Mouse (Mus musculus) R1 (cell line): ENCODE data around the gene Braf.
"Not testable (repeated sequence)": the region's sequence is repeated elsewhere in the genome, so short reads cannot be mapped to it uniquely, and the experiment has no call there.

Experiments
- DNase-seq: peaks from one replicate; pipeline ENCODE4 v3.0.0-alpha.2; 2018; ENCODE audit warnings: low read depth, low spot score

The Braf gene

DNA sequence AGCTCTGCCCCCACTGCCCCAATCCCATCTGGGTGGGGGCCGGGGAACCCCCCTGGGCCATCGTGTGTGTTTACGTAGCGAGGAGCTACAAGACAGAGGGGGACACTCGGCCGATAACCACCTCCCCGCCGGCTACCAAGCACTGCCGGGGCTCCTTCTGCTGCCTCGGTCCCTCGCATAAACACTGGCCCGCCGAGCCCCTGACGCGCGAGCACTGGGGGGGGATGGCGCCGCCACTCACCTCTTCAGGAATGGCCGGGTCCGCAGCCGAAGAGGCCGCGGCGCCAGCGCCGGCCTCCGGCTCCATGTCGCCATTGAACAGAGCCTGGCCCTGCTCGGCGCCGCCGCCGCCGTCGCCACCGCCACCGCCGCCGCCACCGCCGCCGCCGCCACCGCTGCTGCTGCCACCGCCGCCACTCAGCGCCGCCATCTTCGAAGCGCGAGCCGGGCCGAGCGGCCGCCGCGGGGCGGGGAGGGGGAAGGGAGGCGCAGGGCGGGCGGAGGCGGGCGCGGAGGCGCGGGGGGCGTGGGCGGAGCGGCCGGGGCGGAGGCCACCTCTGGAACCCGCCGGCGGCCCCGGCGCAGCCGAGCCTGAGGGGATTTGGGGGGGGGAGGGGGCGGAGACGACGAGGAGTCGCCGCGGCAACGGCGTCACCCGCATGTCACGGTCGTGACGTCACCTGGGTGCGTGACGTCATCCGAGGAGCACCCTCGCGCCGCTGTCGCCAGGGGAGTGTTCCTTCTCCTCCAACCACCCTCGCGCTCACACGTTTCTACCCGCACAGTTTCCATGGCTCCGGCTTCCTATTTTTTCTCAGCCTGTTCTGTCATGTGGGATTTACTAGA, at the start of gene Braf:
Gene Braf (minus strand): TSS at position 598 of the 846 bp plus-strand sequence.
- DNase-seq, result peak; percentile 94

DNA sequence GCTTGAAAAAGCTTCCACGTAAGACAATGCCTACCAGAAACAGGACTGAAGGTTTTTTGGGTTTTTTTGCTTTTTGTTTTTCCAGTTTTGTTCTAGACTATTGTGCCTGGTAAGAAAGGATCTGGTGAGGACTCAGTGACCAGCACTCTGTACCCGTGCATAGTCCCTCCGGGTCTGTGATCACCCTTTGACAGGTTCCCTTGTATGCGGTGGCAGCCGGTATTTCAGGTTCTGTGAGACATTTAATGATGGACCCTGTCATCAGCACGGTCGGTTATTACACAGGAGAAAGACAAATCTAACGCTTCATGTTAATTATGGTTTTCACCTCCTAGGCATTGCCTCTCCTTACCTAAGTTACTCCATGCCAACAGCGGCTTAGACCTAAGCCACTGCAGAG, 49.8 kb upstream of the Braf start:
- DNase-seq, result no peak

DNA sequence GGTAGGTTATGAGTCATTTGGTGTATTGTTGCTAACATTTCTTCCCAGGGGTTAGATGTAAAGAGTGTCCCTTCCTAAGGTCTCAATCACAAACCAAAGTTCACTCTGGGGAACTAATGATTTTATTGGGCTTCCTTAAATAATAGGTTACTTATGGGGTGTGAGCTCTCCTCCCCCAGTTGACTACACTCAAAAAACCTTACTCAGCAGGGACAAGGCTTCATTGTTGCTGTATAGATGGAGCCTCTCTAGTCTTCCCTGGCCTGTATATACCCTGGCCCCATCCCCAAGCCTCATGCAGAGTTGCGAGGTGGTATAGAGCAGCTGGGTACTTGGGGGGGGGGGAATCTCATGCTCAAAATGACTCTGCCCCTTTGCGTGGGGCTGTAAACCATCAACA, 32.0 kb upstream of the Braf start:
- DNase-seq, result no peak

GRCm38 (mm10) chr6:39749881-39750280, 24.6 kb upstream of the Braf start:
- peak; percentile 44 for DNase-seq

DNA sequence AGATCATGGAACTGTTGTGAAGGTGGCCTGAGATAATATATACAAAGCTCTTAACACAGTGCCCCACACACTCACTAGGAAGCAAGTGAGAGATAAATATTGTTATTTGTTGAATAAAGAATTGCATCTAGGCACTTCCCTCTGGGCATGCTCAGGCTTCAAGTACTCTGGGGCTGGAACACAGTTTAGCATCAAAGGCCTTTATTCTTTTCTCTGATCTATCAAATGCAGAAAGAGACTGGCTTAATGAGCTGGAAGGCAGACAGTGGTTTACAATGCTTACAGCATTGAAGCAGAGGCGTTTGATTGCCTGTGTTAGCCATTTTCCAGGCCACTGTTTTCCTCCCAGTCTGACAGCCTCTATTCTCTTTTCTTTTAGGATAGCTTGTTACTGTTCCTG, 21.8 kb upstream of the Braf start:
- DNase-seq, result no peak

- no peak for DNase-seq
Observed at GRCm38 (mm10) chr6:39745456-39745855, 20.2 kb upstream of the Braf start.

DNA sequence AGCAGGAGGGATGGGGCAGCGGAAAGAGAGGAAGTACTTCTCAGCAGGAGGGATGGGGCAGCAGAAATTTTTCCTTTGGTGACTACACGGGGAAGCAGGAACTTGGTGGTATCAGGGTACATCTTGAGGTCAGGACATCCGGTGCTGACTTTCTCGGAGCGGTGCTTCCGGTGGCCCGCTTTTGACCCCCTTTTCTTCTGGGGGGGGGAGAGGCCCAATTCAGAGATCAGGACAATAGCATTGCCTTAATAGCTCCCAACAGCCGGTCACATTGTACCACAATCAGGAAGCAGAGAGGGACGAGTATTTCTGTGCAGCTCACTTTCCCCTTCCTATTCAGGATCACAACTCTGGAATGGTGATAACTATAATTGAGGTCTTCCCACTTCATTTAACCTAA, 14.4 kb upstream of the Braf start:
- peak; percentile 94 for DNase-seq

GRCm38 (mm10) chr6:39728095-39728494, 2.8 kb upstream of the Braf start:
- DNase-seq, result peak; percentile 53

DNA sequence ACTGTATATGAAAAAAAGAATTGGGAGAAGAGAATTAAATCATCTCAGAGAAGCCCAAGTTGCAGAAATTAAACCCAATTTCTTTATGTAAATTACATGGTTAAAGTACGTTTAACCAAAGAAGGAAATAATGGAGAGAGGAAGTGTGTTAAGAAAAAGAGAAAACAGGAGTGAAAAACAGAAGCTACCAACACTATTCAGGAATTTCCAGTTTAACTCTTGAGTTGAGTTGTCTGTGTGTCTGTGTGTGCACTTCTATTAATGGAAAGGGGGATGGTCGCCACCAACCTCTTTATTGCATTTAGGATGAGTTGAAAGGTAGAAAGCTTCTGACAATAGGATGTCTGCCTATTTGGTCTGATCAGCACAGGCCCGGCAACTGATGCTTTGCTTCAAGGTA, 886 bp upstream of the Braf start:
- no peak for DNase-seq

- DNase-seq, result no peak
Observed at GRCm38 (mm10) chr6:39724542-39724865, 759 bp downstream of the Braf start.

DNA sequence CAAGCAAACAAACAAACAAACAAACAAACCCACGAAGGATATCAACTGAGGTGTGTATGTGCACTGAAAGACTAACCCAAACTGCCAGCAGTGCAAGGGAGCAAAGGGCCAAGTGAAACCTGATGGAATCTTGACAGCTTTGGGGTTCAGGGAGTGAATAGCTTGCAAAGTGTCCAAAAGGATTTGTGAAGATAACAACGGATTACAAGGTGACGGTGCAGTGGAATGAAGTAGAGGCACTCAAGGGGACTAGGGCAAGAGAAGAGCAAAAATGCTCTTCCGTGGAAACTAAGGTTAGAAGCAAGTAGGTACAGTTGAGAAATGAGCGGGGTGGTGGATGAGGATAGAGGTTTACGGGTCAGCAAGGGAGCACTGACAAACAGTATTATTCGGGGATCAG, 1.2 kb downstream of the Braf start:
- no peak for DNase-seq

DNA sequence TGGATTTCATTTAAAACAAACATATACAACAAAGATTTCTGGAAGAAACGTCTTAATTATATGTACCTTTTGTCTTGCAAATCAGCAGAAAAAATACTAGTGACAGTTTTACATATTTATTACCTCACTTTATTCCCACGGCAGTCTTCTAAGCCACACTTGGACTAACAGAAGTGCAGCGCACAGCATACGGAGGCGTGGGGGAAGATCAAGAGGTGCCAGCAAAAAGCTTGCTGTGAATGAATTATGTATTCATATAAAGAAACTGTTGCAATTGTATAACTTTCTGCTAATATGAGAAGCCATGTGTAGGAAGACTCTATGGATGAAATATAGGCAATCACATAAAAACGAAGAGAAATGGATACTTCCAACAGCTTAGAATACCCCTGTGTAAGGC, 6.7 kb downstream of the Braf start:
- no peak for DNase-seq

- DNase-seq, result no peak
Observed at GRCm38 (mm10) chr6:39717049-39717448, 8.2 kb downstream of the Braf start.

DNA sequence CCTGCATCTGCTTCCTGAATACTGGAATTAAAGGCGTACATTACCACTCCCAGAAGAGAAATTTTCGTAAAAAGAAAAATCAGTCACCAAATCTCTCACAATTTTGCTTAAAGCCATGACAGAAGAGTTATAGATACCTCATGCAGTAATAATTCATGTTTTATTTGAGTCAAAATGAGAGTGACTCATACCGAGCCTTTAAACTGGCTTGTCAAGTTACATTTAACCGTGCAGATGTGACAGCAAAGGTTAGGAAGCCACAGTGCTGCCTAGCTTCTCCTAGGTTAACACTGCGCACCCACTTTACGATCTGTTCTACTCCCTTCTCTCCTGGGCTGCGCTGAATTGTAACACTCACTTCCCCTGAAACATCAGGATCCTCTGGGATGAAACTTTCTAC, 10.9 kb downstream of the Braf start:
- DNase-seq, result no peak

DNA sequence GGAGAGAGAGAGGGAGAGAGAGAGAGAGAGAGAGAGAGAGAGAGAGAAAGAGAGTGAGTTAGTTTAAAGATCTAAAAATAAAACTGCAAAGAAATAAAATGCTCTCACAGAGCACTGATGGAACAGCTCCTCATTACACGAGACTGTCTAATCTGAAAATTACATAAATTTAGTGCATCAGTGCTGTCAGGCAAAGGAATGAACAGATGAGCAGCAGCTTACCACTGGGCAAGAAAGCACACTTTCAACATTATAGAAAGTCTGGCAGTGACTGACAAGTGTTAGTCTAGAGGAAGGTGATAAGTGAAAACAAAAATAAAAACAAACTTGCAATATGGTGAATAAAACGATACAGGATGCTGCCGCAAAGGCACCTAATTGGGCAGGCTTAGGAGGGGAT, 11.9 kb downstream of the Braf start:
- DNase-seq, result no peak

DNA sequence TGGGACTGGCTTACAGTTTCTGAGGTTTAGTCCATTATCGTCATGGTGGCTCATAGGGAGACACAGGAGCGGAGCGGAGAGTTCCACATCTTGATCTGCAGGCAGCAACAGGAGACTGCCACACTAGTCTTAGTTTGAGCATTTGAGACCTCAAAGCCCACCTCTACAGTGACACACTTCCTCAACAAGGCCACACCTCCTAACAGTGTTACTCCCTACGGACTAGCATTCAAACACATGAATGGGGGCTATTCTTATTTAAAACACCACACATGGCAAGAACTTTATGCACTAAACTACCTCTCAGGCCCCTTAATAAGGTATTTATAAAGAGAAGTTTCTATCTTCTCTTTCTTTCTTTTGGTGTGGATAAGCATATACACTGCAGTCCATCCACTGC, 19.6 kb downstream of the Braf start:
- DNase-seq, result peak; percentile 88

DNA sequence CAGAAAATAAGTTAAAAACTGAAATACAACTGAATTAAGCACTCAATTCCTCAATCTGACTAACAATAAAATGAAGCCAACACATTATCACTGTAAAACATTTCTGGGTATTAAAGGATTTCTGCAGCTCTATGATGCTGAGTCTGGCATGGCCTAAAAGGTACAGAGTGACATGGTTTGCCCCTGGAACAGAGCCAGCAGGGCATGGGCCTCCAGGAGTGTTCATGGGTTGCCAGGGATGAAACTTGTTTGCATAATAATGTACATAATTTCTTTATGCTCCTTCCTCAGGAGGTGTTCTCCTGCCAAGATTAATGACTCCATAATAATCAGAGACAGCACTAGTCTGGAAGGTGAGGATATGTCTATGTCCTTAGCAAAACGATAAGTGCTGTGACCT, 32.1 kb downstream of the Braf start:
- DNase-seq, result no peak

DNA sequence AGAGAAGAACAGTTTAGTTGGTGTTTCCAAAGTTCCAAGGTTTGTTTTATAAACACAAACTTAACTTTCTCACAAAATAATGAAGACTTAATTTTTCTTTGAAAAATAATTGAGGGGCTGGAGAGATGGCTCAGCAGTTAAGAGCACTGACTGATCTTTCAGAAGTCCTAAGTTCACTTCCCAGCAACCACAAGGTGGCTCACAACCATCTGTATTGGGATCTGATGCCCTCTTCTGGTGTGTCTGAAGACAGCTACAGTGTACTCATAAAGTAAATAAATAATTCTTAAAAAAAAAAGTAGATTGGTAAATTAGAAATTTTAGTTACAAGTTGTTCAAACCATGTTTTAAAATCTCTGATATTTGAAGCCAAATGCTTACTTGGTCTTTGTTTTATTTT, 38.4 kb downstream of the Braf start:
- not testable (repeated sequence) for DNase-seq

GRCm38 (mm10) chr6:39681795-39682194, 43.5 kb downstream of the Braf start:
- DNase-seq, result no peak

DNA sequence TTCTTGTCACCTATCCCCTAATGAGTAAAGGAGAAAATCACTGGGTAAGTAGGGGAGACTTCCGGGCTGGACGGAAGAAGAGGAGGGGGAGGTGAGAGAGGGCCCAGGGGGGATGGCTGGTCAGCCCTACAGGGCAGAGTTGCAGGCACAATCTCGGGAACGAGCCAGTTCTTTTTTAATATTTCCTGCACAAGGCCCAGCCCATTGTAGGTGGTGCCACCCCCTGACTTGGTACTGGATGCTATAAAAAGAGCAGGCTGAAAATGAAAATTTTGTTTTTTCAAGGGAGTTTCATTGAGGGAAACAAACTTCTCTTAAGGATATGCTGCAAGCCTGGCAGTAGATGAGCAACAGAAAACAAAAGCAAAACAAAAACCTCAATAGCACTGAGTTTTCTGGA, 44.7 kb downstream of the Braf start:
- no peak for DNase-seq

DNA sequence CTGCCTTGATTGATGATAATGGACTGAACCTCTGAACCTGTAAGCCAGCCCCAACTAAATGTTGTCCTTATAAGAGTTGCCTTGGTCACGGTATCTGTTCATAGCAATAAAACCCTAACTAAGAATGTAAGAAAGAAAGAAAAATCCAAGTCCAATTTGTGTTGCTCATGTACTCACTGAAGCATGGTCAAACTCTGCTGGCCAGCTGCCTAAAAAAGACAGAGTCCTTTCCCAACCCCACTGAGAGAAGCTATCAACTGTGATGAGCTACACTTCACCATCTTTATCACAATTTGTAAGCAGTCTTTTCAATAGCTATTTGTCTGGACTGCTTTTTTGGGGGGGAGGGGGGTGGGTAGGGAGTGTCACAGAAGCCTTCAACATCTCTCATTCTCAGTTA, 47.0 kb downstream of the Braf start:
- no peak for DNase-seq

DNA sequence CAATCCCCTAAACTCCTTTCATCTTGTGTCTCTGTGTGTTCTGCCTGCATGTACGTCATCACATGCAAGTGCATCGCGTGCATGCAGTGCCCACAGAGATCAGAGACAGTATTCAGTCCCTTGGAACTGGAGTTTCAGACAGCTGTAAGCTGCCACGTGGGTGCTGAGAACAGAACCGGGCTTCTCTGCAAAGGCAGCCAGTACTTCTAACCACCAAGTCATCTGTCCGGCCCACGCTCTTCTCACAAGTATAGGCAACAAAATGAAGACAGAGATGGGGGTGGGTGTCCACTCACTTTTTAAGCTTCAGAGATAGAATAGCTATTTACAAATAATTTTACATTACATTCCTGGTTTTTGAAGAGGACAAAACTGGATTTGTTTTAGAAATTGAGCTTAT, 50.2 kb downstream of the Braf start:
- no peak for DNase-seq

DNA sequence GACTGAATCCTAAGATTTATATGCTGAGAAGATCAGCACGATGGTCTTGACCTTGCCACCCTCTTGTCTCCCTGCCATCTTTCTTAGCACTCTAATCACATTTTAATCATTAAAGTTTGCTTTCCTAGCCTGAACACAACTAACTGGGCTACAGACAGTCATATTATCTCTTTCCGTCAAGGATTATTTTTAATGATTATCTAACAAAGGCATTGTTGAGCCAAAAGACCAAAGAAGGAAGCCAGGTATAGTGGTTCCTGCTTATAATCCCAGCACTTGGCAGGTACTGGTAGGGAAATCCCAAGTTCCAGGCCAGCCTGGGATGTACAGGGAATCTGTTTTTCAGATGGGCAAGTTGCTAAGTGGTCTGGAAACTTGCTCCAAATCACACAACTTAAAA, 114.0 kb downstream of the Braf start:
- no peak for DNase-seq

DNA sequence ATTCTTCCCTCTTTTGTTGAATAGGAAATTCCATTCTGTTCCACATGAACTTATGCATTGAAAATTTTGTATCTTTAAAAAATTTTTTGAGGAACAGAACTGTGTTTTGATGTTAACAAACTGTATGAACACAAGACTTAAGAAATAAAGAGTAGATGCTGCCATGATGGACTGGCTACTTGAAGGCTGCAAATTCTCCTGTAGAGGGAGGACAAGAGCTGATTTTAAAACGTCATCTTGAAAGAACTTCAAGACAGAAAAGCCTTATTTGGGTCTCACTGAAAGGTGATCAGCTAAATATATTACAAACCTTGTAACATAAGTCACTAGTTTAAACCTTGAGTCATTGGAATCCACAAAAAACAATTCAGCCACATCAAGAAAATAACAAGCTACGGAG, 115.1 kb downstream of the Braf start:
- DNase-seq, result no peak
